Mouse (Mus musculus) bone marrow, adult 2 months (tissue): ENCODE results near the gene Tpp1.

Source experiments
- CTCF ChIP-seq: fragments of 200-500 bp; IDR thresholded peaks from 2 replicates; pipeline ENCODE4 v1.5.1; 2011; ENCODE audit warnings: low read length, control low read depth; ENCODE audit not compliant: control insufficient read depth, insufficient read depth
- POLR2A ChIP-seq: fragments of 200-500 bp; IDR thresholded peaks from 2 replicates; pipeline ENCODE4 v1.6.1; 2011; ENCODE audit warnings: low read depth, mild to moderate bottlenecking, control low read depth, low read length, borderline replicate concordance; ENCODE audit not compliant: control insufficient read depth

GRCm38 (mm10) chr7:105726144-105726979 lies 25.7 kb downstream of the Tpp1 start:
- TF ChIP-seq POLR2A (no peak), CTCF (peak; percentile 41; the same call in 1 of the 2 replicates)
